Mouse (Mus musculus) liver, postnatal 0 days (tissue): ENCODE measurements around the gene Gm20696.

ENCODE experiments used
- CTCF ChIP-seq: sonication (generic); IDR thresholded peaks from 2 replicates; pipeline ENCODE4 v1.5.1; 2016; ENCODE audit warnings: antibody characterized with exemption, low read depth
- EP300 ChIP-seq: IDR thresholded peaks from 2 replicates; pipeline ENCODE4 v1.6.1; 2016; ENCODE audit warnings: antibody characterized with exemption, low read depth, mild to moderate bottlenecking

DNA sequence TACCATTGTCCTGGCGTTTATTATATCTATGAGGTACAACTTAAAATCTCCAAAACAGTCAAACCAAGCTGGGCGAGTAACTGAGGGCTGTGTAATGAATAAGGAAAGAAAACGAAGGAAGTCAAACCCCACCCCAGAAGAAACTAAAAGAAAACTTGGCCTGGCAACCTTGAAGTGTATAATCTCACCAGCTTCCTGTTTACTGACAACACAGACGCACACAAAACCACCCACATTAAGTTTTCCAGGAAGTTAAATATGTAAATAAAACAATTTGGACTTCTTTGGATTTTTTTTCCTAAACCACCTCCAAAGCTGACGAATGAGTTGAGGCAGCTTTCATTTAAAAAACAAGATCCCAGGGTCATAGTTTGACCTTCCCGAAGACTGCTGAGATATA is 125.9 kb downstream of the Gm20696 start:
- TF ChIP-seq CTCF (no peak), EP300 (no peak)
